Mouse (Mus musculus) intestine, embryonic 14.5 days (tissue): ENCODE measurements around the gene Ttc25. TPM values are rescaled to one million over a fixed set of nuclear protein-coding genes. Genes with fewer than 3 reads are reported as not detected.

Experiments used
- ATAC-seq: fragments of 200-750 bp; cut with Nextera tagmentation; replicated peaks from 2 replicates; pipeline ENCODE4 v1.8.0; 2017; ENCODE audit warnings: low read depth, moderate number of reproducible peaks, moderate TSS enrichment, moderate library complexity; ENCODE audit not compliant: low FRiP score, low TSS enrichment
- DNase-seq: peaks from one replicate; pipeline ENCODE4 v3.0.0-alpha.2; 2018; ENCODE audit warnings: low spot score
- H3K27ac ChIP-seq: fragments of 300-500 bp; sonication (generic); 2 replicates; pipeline ENCODE4 v1.5.1; 2014; ENCODE audit warnings: low read depth, mild to moderate bottlenecking, control low read depth
- H3K27me3 ChIP-seq: fragments of 300-500 bp; sonication (generic); replicated peaks from 2 replicates; pipeline ENCODE4 v1.6.1; 2014; ENCODE audit warnings: low read length, control low read depth; ENCODE audit not compliant: control insufficient read depth, insufficient read depth
- H3K36me3 ChIP-seq: fragments of 300-500 bp; sonication (generic); 2 replicates; pipeline ENCODE4 v1.6.1; 2014; ENCODE audit warnings: low read length, control low read depth; ENCODE audit not compliant: control insufficient read depth, insufficient read depth
- H3K4me1 ChIP-seq: fragments of 300-500 bp; sonication (generic); replicated peaks from 2 replicates; pipeline ENCODE4 v1.6.1; 2014; ENCODE audit warnings: low read length, control low read depth, mixed read lengths; ENCODE audit not compliant: control insufficient read depth, insufficient read depth
- H3K4me2 ChIP-seq: fragments of 300-500 bp; sonication (generic); 2 replicates; pipeline ENCODE4 v1.6.1; 2014; ENCODE audit warnings: low read length
- H3K4me3 ChIP-seq: fragments of 300-500 bp; sonication (generic); 2 replicates; pipeline ENCODE4 v1.5.1; 2014; ENCODE audit warnings: low read depth, low read length, control low read depth, mixed read lengths
- H3K9ac ChIP-seq: fragments of 300-500 bp; sonication (generic); 2 replicates; pipeline ENCODE4 v1.6.1; 2014; ENCODE audit warnings: mild to moderate bottlenecking, low read length
- H3K9me3 ChIP-seq: fragments of 300-500 bp; sonication (generic); 2 replicates; pipeline ENCODE4 v1.6.1; 2016; ENCODE audit warnings: low read length, control low read depth; ENCODE audit not compliant: control insufficient read depth
- WGBS: fragments of 180-500 bp; shearing (Covaris S2); extraction: QIAGEN DNeasy Blood & Tissue Kit; methylation state at CpG from one replicate; pipeline ENCODE4 v1.1.7; 2014; 5-methylcytosine and 5-hydroxymethylcytosine counted together
- polyA plus RNA-seq: library from polyadenylated mRNA; unstranded; fragments of >200 nt; fragmentation: Nextera tagmentation; extraction: Ambion mirVana; gene quantifications from 2 replicates; pipeline ENCODE4 v1.2.1, GENCODE M21; 2014

Ttc25 gene
- polyA plus RNA-seq, 1 experiment from 2014 or later, result 0.46 TPM

DNA sequence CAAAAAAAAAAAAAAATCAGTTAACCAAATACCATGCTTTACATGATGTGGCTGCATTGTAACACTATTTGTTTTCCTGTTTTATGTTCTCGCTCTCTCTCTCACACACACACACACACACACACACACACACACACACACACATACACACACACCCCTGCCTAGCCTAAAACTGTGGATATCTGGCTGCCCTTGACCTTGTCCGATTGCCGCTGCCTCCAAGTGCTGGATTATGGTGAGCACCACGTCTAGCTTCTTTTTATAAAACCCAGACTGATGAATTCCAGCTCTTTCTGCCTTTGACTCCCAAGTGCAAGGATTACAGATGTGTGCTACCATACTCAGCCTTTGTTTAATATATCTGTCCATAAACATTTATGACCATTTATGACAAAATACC lies 72.1 kb downstream of the Ttc25 start:
- H3K4me1 ChIP-seq, result peaks cover 14% of the 10 kb centered on the region
- no peak for ATAC-seq
- H3K4me3 ChIP-seq, result peak overlapping the region; percentile 99
- no peak overlapping the region for H3K27ac ChIP-seq
- peak overlapping the region; percentile 16; the same call in 1 of the 2 replicates for H3K9ac ChIP-seq
- peaks cover 7% of the 10 kb centered on the region; the same call in 1 of the 2 replicates for H3K36me3 ChIP-seq
- 65% methylated on average over 4 of the region's 4 CpGs for WGBS
- no peaks in the 10 kb centered on the region for H3K9me3 ChIP-seq
- no peaks in the 10 kb centered on the region for H3K27me3 ChIP-seq
- H3K4me2 ChIP-seq, result peak overlapping the region; percentile 85
- DNase-seq, result no peak

DNA sequence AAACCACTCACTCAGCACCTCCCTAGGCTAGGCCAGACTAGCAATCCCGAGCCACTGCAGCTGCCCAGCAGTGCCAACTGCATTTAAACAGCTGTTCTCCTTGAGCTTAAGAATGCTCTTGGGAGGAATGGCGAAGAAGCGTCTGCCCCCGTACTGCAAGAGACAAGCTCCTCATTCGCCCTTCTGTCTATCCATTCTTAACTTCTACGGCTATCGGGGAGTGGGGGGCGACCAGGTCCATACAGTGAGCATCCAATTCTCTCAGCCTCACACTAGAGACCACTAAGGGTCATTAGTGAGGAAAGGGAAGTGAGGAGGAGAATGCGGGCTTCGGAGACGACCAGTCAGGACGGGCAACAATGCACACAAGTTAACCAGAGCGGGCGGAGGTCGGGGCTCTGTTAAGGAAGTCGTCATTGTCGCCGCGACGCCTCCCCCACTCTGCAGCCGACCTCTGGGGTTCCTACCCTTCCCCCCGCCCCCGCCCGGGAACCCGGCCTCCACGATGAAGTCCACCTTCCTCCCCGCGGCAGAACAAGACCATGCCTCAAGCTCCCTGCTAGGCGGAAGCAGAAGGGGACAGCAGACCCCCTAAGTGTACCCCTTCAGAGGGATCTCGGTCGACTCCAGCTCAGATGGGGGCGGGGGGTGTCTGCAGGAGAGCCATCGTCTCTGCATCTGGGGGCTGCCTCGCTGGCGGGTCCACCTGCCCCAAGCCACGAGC lies 73.5 kb downstream of the Ttc25 start, which contains the start of gene Nkiras2:
Nkiras2 (plus strand) TSS at position 484 of the 724 bp plus-strand sequence.
- H3K9ac ChIP-seq, result peak within 1 kb of the TSS; percentile 96
- H3K4me1 ChIP-seq, result peaks cover 17% of the 10 kb centered on the region
- no peaks in the 10 kb centered on the region for H3K27me3 ChIP-seq
- H3K27ac ChIP-seq, result peak within 1 kb of the TSS; percentile 94
- H3K36me3 ChIP-seq, result peaks cover 7% of the 10 kb centered on the region; the same call in 1 of the 2 replicates
- ATAC-seq (peak; percentile 62), DNase-seq (no peak)
- peak within 1 kb of the TSS; percentile 85 for H3K4me2 ChIP-seq
- under 1% methylated on average over 33 of the region's 36 CpGs for WGBS
- peak within 1 kb of the TSS; percentile 99 for H3K4me3 ChIP-seq
- H3K9me3 ChIP-seq, result no peaks in the 10 kb centered on the region

DNA sequence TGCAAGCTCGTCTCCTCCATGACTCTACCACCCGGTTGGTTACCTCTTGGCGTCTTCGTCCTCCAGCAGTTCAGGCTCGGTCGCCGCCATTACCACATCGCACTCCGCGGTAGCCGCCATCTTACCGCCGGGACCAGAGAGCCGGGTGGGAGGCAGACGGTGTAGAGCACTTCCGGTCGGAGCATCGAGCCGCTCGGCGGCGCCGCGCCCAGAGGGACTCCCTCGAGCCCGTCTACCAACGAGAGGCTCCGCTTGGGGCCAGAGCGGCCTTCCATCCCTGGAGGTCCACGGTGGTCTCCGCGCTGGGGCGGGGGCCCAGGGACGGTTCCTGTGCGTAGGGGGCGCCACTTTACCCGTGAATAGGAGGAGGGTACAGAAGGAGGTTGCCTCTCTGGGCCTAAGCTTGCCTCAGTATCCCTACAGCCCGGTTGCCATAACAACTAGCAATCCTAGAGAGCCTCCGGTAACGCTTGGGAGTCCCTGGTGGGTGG lies 74.1 kb downstream of the Ttc25 start:
- peak; percentile 99 for DNase-seq
- Histone ChIP-seq H3K36me3 (peaks cover 7% of the 10 kb centered on the region; the same call in 1 of the 2 replicates), H3K9me3 (no peaks in the 10 kb centered on the region), H3K27me3 (no peaks in the 10 kb centered on the region), H3K27ac (peak overlapping the region; percentile 94), H3K4me1 (peaks cover 20% of the 10 kb centered on the region), H3K9ac (peak overlapping the region; percentile 96), H3K4me3 (peak overlapping the region; percentile 99), H3K4me2 (peak overlapping the region; percentile 66)
- peak; percentile 94 for ATAC-seq
- under 1% methylated on average over 40 of the region's 40 CpGs for WGBS

DNA sequence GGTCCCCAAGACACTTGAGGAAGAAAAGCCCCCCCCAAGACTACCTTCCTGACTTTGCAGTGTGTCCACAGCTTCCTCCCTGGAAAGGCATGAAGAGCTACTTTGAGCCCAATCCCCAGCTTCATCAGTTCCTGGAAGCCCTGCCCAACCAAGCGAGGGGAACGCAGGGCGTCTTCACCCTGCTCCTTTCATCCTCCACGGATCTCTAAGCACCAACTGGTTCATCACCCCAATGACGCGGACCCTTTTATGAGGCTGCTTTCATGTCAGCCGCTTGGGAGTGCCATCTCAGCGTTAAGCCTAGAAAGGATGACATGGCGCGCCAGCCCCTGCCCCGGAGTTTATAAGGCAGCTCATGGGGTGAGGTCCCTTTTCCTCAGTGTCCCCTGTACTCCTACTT lies 74.6 kb downstream of the Ttc25 start, which contains the start of gene Dnajc7:
Dnajc7 (minus strand) TSS at position 187 of the 400 bp plus-strand sequence.
- H3K36me3 ChIP-seq, result peaks cover 7% of the 10 kb centered on the region; the same call in 1 of the 2 replicates
- H3K4me3 ChIP-seq, result peak within 1 kb of the TSS; percentile 99
- DNase-seq, result no peak
- H3K9ac ChIP-seq, result peak within 1 kb of the TSS; percentile 96
- 4% methylated on average over 11 of the region's 11 CpGs for WGBS
- peak within 1 kb of the TSS; percentile 85 for H3K4me2 ChIP-seq
- peak within 1 kb of the TSS; percentile 94 for H3K27ac ChIP-seq
- no peaks in the 10 kb centered on the region for H3K9me3 ChIP-seq
- peaks cover 20% of the 10 kb centered on the region for H3K4me1 ChIP-seq
- no peak for ATAC-seq
- no peaks in the 10 kb centered on the region for H3K27me3 ChIP-seq

Other genes with a start within 250 kb of the Ttc25 start
- gene Eif1, start 225.7 kb upstream of the Ttc25 start, polyA plus RNA-seq, result 1,995 and 2,009 TPM in 2 replicates
- gene Gast, start 211.2 kb upstream of the Ttc25 start, polyA plus RNA-seq, result 3.2 TPM in 1 of 2 replicates, not detected in the other
- 10.2 and 11.1 TPM in 2 replicates for gene Hap1, start 189.5 kb upstream of the Ttc25 start, polyA plus RNA-seq
- 93.4 and 106 TPM in 2 replicates for gene Jup, start 147.8 kb upstream of the Ttc25 start, polyA plus RNA-seq
- 54.8 and 55.3 TPM in 2 replicates for gene P3h4, start 130.8 kb upstream of the Ttc25 start, polyA plus RNA-seq
- 86.2 and 89.7 TPM in 2 replicates for gene Fkbp10, start 129.9 kb upstream of the Ttc25 start, polyA plus RNA-seq
- 117 and 126 TPM in 2 replicates for gene Nt5c3b, start 103.8 kb upstream of the Ttc25 start, polyA plus RNA-seq
- 0.23 and 0.61 TPM in 2 replicates for gene Klhl10, start 103.7 kb upstream of the Ttc25 start, polyA plus RNA-seq
- gene Klhl11, start 72.9 kb upstream of the Ttc25 start, polyA plus RNA-seq, result 8.3 and 9.6 TPM in 2 replicates
- gene Acly, start 17.6 kb upstream of the Ttc25 start, polyA plus RNA-seq, result 164 and 177 TPM in 2 replicates
- gene Cnp, start 29.3 kb downstream of the Ttc25 start, polyA plus RNA-seq, result 34.7 and 39.2 TPM in 2 replicates
- 71.9 and 72.1 TPM in 2 replicates for gene Nkiras2, start 73.6 kb downstream of the Ttc25 start, polyA plus RNA-seq
- gene Dnajc7, start 74.6 kb downstream of the Ttc25 start, polyA plus RNA-seq, result 61.7 and 70.5 TPM in 2 replicates
- gene Zfp385c, start 146.8 kb downstream of the Ttc25 start, polyA plus RNA-seq, result 0.26 TPM in 1 of 2 replicates, not detected in the other
- 2.2 and 2.4 TPM in 2 replicates for gene Dhx58, start 158.7 kb downstream of the Ttc25 start, polyA plus RNA-seq
- 55.5 and 60.0 TPM in 2 replicates for gene Kat2a, start 166.9 kb downstream of the Ttc25 start, polyA plus RNA-seq
- gene Hspb9, start 168.2 kb downstream of the Ttc25 start, polyA plus RNA-seq, result 0.78 and 0.96 TPM in 2 replicates
- gene Rab5c, start 192.6 kb downstream of the Ttc25 start, polyA plus RNA-seq, result 61.2 and 63.0 TPM in 2 replicates
- gene Kcnh4, start 214.3 kb downstream of the Ttc25 start, polyA plus RNA-seq, result 0.27 and 0.41 TPM in 2 replicates
- not detected in 2 replicates for gene Hcrt, start 217.3 kb downstream of the Ttc25 start, polyA plus RNA-seq
- 3.5 and 3.6 TPM in 2 replicates for gene Ghdc, start 225.3 kb downstream of the Ttc25 start, polyA plus RNA-seq